Mouse (Mus musculus) lung, adult 10 weeks (tissue): ENCODE results near the gene Fam209. TPM values are rescaled to one million over a fixed set of nuclear protein-coding genes. Genes with fewer than 3 reads are reported as not detected.

Source experiments
- polyA plus RNA-seq: library from polyadenylated mRNA; stranded (reverse); fragments of 350-450 nt; fragmentation: Illumina TruSeq; extraction: RNeasy Lipid Tissue Mini Kit (QIAGEN cat#74804); gene quantifications from one replicate; pipeline ENCODE4 v1.2.3, GENCODE M21; 2014; ENCODE audit warnings: low read depth, low replicate concordance; ENCODE audit not compliant: insufficient read depth

Fam209 gene
- polyA plus RNA-seq, result not detected

DNA sequence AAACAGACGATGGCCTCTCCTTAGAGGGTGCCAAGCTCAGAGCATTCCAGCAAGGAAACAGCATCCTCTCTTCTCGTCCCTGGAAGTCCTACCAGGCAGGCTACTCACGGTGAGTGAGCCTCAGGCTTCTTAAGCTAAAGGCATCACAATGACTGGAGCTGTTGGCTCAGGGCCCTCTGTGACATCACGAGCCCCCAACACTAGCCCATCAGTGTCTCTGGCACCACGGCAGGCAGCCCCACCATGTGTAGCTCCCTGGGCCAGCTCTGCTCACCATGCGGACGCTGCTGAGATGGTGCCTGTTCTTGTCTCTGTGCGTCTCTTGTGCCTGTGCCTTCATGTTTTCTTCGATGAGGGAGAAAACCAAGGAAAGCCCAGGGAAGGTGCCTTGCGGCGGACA is at the start of gene Fam209:
TSS of gene Fam209 (plus strand) at position 203 of the 400 bp plus-strand sequence.

GRCm38 (mm10) chr2:172439843-172440639 is 32.3 kb upstream of the Fam209 start, which contains the start of gene Rtf2:
Rtf2 (plus strand) TSS chr2:172440556.

GRCm38 (mm10) chr2:172458496-172458895 is 13.8 kb upstream of the Fam209 start, which contains the start of gene Gcnt7:
Gcnt7 (minus strand) TSS chr2:172458596.

Other genes with a start within 250 kb of the Fam209 start
- gene Mc3r, start 224.0 kb upstream of the Fam209 start, polyA plus RNA-seq, result not detected
- gene Fam210b, start 127.0 kb upstream of the Fam209 start, polyA plus RNA-seq, result 14.8 TPM
- 0.81 TPM for gene Aurka, start 102.0 kb upstream of the Fam209 start, polyA plus RNA-seq
- gene Cstf1, start 101.8 kb upstream of the Fam209 start, polyA plus RNA-seq, result 9.2 TPM
- 3.8 TPM for gene Cass4, start 78.7 kb upstream of the Fam209 start, polyA plus RNA-seq
- 54.3 TPM for gene Rtf2, start 32.0 kb upstream of the Fam209 start, polyA plus RNA-seq
- gene Gcnt7, start 13.9 kb upstream of the Fam209 start, polyA plus RNA-seq, result not detected
- gene Tfap2c, start 77.1 kb downstream of the Fam209 start, polyA plus RNA-seq, result not detected